In genomic region chr7:70929935-70930334, GRCm38 (mm10) we compare ENCODE assay signal across 10 mouse cellular contexts.
DNase-seq lines count a peak whose midpoint lies in the region; ATAC-seq and TF ChIP-seq lines count a peak whose summit lies in the region.
"Had no signal": no experiment of that assay in that cellular context is flagged by ENCODE, and none has a peak within 500 bp of the region (broad histone marks: within the 10 kb centered on the region; RNA-seq: fewer than 3 reads in every experiment).

No protein-coding gene starts in this region.

- WGBS in cerebellum, adult 2 months = 24% methylated on average over 11 of the region's 11 CpGs
- 12% methylated on average over 11 of the region's 11 CpGs for WGBS in forebrain, embryonic 16.5 days
- 20% methylated on average over 11 of the region's 11 CpGs for WGBS in midbrain, embryonic 15.5 days

- peak; percentile 74 for ATAC-seq in forebrain, embryonic 16.5 days
- no peak; the same call in 1 of the 2 replicates for ATAC-seq in midbrain, embryonic 15.5 days (replicated peaks)

- no peaks in the 10 kb centered on the region for H3K9me3 ChIP-seq in forebrain, embryonic 16.5 days (ENCODE audit: control insufficient read depth, low read length)
- H3K9me3 ChIP-seq in midbrain, embryonic 15.5 days = no peaks in the 10 kb centered on the region
- H3K9me3 ChIP-seq: liver, embryonic 15.5 days had no signal

- H3K27ac ChIP-seq in cerebellum, adult 2 months (ENCODE audit: insufficient read depth, low read length) = no peak overlapping the region
- H3K27ac ChIP-seq in forebrain, embryonic 16.5 days (ENCODE audit: low read length) = no peak overlapping the region
- no peak overlapping the region for H3K27ac ChIP-seq in midbrain, embryonic 15.5 days
- H3K27ac ChIP-seq: gastrocnemius, adult 2 months; liver, embryonic 15.5 days had no signal

- DNase-seq in cerebellum, adult 2 months = no peak
- no peak for DNase-seq in cerebellum, postnatal 36 days
- DNase-seq in embryo, embryonic 10 days (ENCODE audit: low spot score) = peak; percentile 76
- no peak for DNase-seq in thymus, postnatal 14 days
- DNase-seq in gastrocnemius, adult 8-10 months (ENCODE audit: low spot score in 2 of 2) = no peak
- no peak for DNase-seq in T-cell, adult 2 months (ENCODE audit: low spot score)
- DNase-seq: gastrocnemius, adult 2 months had no signal

- no peak overlapping the region for H3K9ac ChIP-seq in forebrain, embryonic 16.5 days (replicated peaks; ENCODE audit: low read depth, low read length)
- H3K9ac ChIP-seq in midbrain, embryonic 15.5 days = no peak overlapping the region
- H3K9ac ChIP-seq: liver, embryonic 15.5 days had no signal

- H3K4me2 ChIP-seq in forebrain, embryonic 16.5 days (ENCODE audit: low read length) = peak overlapping the region; percentile 45
- peak overlapping the region; percentile 39 for H3K4me2 ChIP-seq in midbrain, embryonic 15.5 days
- H3K4me2 ChIP-seq: liver, embryonic 15.5 days had no signal

- H3K4me3 ChIP-seq in cerebellum, adult 2 months (replicated peaks; ENCODE audit: insufficient read depth, low read depth, low read length) = peak overlapping the region; percentile 15
- H3K4me3 ChIP-seq in forebrain, embryonic 16.5 days (replicated peaks; ENCODE audit: low read length) = peak overlapping the region; percentile 18; the same call in 1 of the 2 replicates
- peak overlapping the region; percentile 17 for H3K4me3 ChIP-seq in midbrain, embryonic 15.5 days
- H3K4me3 ChIP-seq: gastrocnemius, adult 2 months; liver, embryonic 15.5 days had no signal

- no peaks in the 10 kb centered on the region for H3K4me1 ChIP-seq in cerebellum, adult 2 months (ENCODE audit: control insufficient read depth, insufficient read depth, low read length)
- peaks cover 3% of the 10 kb centered on the region for H3K4me1 ChIP-seq in forebrain, embryonic 16.5 days (replicated peaks; ENCODE audit: control insufficient read depth, insufficient read depth, low read length)
- H3K4me1 ChIP-seq in midbrain, embryonic 15.5 days = peaks cover 8% of the 10 kb centered on the region
- H3K4me1 ChIP-seq: liver, embryonic 15.5 days had no signal

- no peaks in the 10 kb centered on the region for H3K27me3 ChIP-seq in cerebellum, adult 2 months (ENCODE audit: control insufficient read depth, insufficient read depth, low read length)
- no peaks in the 10 kb centered on the region for H3K27me3 ChIP-seq in forebrain, embryonic 16.5 days (replicated peaks; ENCODE audit: control insufficient read depth, insufficient read depth, low read length)
- no peaks in the 10 kb centered on the region for H3K27me3 ChIP-seq in midbrain, embryonic 15.5 days (replicated peaks)
- H3K27me3 ChIP-seq: liver, embryonic 15.5 days had no signal

- no peak for TF ChIP-seq POLR2A in cerebellum, adult 2 months (IDR thresholded peaks at IDR 0.05; ENCODE audit: borderline replicate concordance, insufficient read depth, low read length)

- no peaks in the 10 kb centered on the region for H3K36me3 ChIP-seq in forebrain, embryonic 16.5 days (ENCODE audit: control insufficient read depth, insufficient read depth)
- no peaks in the 10 kb centered on the region for H3K36me3 ChIP-seq in midbrain, embryonic 15.5 days (replicated peaks)
- H3K36me3 ChIP-seq: liver, embryonic 15.5 days had no signal

- TF ChIP-seq CTCF in cerebellum, adult 2 months (IDR thresholded peaks at IDR 0.05; ENCODE audit: borderline replicate concordance, insufficient read depth, low read depth, low read length) = no peak
